Mouse (Mus musculus) ZHBTc4 (cell line): ENCODE data around the gene Dock8.

Experiments
- DNase-seq: peaks from one replicate; pipeline ENCODE4 v3.0.0-alpha.2; 2011; ENCODE audit warnings: low read depth, low spot score

Gene Dock8

DNA sequence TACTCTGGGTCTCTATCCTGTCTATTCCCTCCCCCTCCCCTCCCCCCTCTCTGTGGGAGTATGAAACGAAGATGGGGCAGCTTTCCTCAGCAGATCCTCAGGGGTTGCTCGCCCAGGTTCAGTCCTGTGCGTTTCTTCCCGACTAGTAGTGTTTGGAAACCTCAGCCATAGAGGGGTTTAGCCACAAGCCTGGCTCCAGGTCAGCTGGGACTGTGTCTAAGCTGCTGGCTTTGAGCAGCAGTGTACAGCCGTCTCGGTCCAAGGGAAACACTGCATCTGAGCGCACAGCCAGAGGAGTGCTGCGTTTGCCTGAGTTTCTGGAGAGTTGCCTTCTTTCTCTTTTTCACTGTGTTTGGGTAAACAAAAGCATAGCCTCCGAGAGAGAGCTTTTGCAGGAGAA, 61.0 kb downstream of the Dock8 start:
- DNase-seq, result no peak

- no peak for DNase-seq
Observed at GRCm38 (mm10) chr19:25062188-25062856, 63.0 kb downstream of the Dock8 start.

DNA sequence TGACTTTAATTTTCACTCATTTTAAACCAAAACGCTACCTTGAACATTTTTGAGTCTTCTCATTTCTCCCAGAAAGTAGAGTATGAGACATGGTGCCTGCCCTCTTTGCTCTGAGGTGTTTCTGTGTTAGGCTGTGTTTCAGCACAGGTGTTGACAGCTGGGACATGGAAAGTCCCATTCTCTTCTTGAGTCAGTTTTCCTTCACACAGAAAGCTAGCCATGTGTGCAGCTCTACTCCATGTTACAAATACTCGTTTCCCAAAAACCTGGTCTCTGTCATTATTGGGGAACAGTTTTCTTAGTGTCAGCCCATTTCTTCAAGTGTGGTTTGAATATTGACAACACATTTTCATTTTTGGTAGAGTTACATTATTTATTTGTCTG, 63.5 kb downstream of the Dock8 start:
- DNase-seq, result no peak

DNA sequence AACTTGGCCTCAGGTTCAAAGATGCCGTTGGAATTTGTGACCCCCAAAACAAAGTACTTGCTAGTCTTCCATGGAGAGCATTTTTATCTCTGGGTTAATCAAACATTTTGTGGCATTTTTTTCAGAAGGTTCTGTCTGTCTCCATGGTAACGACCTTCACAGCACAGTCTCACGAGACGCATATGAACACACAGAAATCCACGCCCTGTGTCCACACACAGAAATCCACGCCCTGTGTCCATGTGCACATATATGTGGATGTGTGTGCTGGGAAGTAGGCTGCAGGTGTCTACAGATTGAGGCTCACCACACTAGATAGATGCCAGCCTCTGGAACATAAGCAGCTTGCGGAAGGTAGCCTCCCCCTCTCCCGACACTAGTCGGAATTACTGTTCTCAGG, 66.9 kb downstream of the Dock8 start:
- DNase-seq, result peak; percentile 14

- DNase-seq, result no peak
Observed at GRCm38 (mm10) chr19:25068518-25068917, 69.2 kb downstream of the Dock8 start.

DNA sequence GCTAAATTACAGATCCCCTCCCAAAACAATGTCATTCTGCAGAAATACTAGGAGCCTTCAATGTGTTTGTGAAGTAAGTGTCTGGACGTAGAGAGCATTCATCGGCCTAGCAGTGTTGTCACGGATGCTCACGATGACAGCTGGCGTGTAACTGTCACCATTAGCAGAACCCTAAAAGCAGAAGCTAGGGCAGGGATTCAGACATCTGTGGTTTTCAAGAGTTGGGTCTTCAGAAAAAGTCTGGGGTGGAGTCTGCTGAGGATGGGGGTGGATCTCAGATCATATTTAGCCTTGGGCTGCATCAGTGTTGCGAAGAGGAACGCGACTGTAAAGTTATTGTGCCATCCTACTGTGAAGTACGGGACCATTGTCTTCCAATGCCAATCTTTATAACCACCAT, 73.2 kb downstream of the Dock8 start:
- DNase-seq, result no peak

DNA sequence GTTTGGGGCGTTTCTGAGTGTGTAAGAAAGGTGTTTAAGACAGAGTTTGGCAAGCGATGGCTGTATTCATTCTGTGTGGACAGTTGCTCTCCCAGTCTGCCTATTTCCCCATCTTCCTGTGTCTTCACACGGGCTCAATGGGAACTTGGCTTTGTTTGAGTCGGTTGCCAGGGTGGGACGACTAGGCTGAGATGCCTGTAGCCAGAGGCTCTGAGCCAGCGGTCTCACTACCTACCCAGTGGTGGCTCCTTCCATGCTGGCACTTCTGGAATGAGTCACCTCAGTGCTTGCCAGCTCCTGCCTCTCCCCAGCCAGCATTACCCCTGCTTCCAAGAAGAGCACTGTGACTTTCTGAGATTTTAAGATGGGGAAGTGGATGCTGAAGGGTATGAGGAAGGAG, 75.4 kb downstream of the Dock8 start:
- DNase-seq, result no peak

DNA sequence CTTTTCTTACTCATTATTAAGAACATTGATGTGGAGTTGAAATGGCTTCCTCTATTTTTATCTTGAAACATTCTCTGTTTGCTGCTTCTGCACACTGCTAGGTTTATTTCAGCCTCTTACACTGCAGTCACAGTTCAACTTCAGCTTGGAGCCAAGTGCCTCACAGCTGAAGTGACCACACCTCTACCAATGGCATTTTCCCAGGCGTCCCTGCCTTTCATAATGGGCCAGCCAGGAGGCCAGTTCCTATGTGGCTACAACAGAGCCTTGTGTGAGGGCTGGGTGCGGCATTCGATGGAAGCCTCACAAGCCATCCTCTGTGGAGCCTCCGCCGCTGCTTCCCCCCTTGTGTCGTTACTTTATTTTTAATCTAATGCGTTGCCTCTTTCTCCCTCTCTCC, 78.3 kb downstream of the Dock8 start:
- no peak for DNase-seq

GRCm38 (mm10) chr19:25078130-25078529, 78.8 kb downstream of the Dock8 start:
- DNase-seq, result no peak

DNA sequence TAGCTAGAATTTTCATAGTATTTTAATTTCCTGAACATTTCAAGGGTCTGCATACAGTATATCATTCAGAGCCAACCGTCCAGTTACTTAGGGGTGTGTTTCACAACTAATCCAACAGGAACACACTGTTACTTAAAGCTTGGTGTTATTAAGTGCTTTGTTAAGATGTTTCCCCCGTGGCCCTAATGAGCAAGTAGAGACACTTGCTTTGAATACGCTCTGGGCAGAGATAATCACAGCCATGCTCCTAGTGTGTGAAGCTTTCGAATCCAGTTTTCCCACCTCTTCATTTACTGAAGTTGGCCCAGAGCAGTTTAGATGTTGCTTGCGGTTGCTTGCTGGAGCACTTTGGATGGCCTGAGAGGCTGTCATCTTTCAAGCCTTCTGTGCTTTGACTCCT, 80.8 kb downstream of the Dock8 start:
- DNase-seq, result no peak

DNA sequence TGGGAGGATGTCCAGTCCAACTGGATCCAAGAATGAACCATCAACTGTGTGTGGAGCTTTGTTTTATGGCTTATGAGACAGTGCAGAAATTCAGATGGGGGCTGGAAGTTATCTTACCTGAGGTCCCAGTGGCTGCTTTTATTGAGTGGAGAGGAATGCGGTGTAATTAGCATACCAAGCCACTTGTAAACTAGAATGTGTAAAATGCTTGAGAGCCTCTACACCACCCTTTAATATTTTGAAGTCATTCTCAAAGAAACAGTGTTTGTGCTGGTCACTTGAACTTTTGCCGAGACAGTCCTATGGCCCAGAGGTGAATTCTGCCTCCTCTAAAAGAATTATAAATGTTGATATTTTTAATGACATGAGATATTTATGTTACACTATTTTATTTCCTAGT, 83.5 kb downstream of the Dock8 start:
- no peak for DNase-seq

- no peak for DNase-seq
Observed at GRCm38 (mm10) chr19:25087181-25087580, 87.8 kb downstream of the Dock8 start.

GRCm38 (mm10) chr19:25089746-25090145, 90.4 kb downstream of the Dock8 start:
- DNase-seq, result no peak

GRCm38 (mm10) chr19:25095135-25095534, 95.8 kb downstream of the Dock8 start:
- no peak for DNase-seq

DNA sequence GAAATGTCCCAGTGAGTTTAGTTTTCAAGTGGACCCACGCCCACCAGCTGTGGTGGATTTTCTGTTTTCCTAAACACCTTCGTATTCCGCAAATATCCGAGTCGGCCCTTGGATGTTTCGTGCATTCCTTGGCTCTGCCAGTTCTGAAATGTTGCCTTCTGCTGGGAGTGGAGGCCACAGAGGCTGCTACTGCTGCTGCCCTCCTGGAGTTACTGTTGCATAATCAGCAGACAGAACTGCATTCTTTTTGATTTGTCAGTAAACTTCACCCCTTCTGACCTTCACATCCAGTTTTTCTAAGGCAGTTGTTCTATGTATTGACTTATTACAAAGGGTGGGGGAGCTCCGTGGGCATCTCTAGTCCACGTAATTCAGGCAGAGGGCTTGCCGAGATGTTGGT, 97.0 kb downstream of the Dock8 start:
- no peak for DNase-seq

DNA sequence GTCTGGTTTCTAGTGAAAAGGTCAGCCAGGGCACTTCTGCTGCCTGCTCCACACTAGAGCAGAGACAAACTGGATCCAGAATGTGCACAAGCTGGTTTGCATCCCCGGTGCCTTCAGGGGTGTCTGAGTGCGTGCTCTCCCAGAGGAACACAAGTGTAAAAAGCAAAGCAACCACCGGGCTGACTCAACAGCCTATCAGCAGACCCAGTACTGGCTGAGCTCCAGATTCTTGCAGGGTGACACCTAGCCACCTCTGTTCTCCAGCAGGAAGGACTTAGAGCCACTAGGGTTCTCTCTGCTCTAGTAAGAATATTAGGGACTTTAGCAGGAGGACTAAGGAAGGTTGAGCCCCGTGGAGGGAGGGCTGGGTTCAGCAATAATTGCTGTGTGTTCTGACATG, 97.7 kb downstream of the Dock8 start:
- no peak for DNase-seq

DNA sequence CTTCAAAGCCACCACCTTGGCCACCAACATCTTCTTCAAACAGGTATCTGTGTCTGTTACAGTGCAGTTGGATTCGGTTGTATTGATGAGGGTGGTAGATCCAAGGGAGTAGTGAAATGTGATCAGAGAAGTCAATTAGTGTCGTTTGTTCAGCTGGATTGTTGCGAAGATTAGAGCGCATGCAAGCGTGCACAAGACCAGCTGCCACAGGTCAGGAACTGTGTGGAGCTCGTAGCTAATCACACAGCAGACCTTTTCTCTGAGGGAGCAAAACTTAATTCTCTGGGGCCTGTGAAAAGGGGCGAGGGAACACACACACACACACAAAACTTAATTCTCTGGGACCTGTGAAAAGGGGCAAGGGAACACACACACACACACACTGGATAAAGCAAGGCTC, 98.2 kb downstream of the Dock8 start:
- DNase-seq, result no peak

- no peak for DNase-seq
Observed at GRCm38 (mm10) chr19:25097951-25098350, 98.6 kb downstream of the Dock8 start.

DNA sequence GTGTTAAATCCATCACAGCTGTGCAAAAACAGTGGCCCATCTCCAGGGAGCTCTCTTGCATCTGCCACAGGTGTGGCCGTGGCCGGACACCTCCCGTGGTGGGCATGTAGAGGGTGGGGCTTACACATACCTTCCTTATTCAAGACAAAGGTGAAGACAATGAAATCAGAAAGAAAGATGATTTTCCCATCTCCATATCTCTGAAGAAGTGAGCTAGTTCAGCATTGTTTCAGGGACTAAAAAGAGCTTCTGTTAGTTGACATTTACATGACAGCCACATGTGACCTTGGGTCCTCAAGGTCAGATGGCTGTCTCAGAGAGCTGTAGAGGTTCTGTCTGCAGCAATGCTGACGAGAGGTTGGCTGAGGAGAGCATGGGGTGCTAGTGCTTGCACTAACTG, 99.6 kb downstream of the Dock8 start:
- peak; percentile 81 for DNase-seq

DNA sequence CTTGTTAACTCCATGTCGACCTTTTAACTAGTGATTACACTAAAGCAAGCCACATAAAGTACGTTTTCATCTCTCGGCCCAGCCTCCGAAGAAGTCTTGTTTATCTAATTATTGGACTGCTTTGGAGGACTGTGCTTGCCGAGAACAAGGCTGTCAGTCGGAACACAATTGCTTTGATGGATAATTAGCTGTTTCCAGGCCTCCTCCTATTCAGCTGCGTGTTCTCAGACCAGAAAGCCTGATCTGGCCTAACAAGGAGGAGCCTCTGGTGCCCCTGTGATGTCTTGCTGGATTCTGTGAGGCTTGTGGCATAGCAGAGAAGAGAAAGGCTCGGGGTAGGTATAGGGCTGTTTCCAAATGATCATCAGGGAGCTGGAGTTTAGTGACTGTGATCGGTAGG, 106.3 kb downstream of the Dock8 start:
- no peak for DNase-seq

GRCm38 (mm10) chr19:25106315-25106714, 107.0 kb downstream of the Dock8 start:
- DNase-seq, result no peak

- peak; percentile 39 for DNase-seq
Observed at GRCm38 (mm10) chr19:25107417-25107816, 108.1 kb downstream of the Dock8 start.

DNA sequence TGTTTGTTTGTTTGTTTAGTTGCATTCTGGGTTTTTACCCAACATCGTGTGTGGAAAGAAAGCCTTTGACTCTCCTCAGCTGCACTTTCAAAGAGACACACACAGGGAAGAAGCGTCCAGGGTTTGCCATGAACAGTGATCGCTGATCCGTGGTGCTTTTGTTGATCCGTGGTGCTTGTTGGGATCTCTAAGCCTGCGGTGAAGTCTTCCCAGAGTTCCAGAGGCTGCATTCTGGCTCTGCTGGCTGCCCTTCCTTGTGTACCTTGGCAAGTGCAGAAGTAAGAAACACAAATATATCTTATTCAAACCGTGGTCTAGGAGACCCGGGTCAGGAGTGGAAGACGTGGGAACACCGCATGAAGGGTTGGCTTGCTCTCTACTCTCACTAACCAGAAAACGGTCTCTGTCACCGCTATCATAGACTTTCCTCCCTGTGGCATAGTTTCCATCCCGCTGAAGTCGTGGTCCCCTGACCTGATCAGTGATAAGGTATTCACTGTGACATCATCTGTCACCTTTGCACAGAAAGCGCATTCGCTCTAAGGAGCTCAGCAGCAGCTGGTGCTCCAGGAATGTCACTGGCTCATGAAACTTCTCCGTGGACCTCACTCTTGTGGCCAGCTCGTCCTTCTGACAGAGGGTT, 112.4 kb downstream of the Dock8 start:
- no peak for DNase-seq

DNA sequence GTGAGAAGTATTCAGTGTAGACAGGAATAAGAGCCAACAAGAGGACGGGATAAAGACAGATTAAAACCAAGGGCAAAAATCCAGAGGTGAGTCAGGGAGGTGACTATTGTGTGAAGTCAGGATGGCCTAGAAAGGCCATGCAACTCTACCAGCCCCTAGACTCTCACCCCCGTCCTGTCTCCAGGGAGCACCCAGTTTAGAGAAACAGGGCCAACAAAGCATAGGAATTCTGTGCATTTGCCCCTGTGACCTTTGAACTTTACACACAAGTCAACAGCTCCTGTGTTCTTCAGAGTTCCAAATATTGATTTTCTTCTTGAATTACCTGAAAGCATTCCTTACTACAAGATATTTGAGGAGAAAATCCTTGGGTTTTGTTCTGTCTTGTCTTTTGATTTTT, 117.6 kb downstream of the Dock8 start:
- DNase-seq, result no peak
